Mouse (Mus musculus): ENCODE results near the gene Plxna4.
"Not testable (repeated sequence)": the region's sequence is repeated elsewhere in the genome, so short reads cannot be mapped to it uniquely, and the experiment has no call there.

Gene Plxna4

DNA sequence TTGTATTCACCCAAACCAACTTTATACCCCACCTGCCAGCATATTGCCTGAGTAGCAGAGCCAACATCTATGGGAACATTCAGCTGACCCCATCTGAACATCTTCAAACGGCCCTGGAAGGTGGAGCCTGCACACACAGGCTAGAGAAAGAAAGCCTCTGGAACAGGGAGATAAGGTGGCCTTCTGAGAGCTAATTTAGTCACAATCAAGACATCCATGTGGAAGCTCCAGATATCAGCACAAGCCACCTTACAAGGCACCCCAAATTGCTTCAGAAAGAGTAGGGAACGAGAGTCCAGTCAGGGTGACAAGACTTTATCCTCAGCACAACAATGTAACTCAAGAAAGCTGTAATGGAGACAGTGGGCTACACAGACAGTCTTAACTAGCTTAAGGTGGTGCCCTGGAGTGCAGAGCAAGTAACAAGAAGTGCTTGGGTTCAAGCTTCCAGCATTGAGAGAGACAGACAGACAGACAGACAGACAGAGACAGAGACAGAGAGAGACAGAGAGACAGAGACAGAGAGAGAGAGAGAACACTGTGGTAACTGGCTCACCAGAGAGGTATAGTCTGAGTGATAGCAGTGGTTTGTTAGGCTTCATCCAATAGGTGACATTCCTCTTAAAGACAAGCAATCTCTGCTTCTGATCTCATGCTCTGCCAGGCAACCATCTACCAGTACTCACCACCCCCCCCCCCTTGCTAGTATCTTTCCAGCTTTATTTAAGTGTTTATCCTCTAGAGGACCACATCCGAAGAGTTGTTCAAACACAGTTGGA, 53.8 kb downstream of the Plxna4 start:
- no peak for DNase-seq

DNA sequence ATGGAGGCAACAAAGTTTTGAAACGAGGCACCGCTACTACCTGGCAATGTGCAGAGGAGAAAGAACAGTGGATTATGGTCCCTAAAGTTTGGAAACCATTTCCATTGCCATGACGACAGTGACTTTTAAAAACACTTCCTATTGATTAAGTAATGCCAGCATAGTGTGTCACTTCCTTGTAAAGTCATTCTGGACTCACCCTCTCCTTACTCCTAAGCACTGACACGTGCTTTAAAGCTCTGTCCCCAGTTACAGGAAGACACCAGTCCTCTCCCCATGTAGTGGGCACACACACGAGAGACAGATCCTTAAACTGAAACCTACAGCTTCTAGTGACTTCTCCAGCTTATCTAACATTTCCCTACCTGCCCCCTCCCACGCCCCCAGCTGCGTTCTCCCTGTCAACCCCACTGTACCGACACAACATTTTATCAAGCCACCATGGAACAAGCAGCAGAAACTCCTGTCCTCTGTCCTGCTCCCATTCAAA, 59.9 kb downstream of the Plxna4 start:
- DNase-seq = no peak

DNA sequence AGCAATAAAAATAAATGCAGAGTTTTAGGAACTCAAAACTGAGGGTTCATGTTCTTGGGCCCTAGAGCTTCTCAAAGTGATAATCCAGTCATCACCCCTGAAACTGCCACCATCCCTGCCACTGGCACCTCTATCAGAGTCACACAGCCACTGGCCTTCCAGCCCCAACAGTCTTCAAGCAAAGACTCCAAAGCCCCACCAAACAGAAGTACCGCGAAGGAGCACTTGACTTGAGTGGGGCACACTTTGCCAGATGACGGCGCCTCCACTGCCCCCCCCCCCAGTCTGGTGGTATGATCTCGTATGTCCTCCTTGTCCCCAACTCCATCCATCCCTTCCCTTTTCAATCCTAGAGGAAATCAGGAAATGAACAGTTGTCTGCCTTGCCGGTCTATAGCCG, 60.5 kb downstream of the Plxna4 start:
- no peak for DNase-seq

DNA sequence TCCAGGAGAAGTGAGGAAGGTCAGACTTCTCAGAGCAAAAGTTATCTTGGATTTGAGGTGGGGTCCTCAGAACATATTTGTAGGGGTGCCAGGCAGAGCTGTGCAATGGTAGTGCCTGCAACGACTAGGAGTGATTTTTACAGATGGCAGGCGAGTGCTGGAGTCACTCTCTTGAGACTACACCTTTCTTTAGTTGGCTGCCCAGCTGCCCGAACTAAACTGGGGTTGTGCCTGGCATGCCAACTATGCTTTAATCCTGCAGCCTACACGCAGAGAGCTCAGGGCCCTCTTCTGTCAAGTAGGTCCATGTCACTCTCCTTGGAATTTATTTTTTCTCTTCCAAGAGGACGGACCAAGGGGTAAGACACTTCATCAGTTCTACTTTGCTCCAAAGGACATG, 61.2 kb downstream of the Plxna4 start:
- no peak for DNase-seq

DNA sequence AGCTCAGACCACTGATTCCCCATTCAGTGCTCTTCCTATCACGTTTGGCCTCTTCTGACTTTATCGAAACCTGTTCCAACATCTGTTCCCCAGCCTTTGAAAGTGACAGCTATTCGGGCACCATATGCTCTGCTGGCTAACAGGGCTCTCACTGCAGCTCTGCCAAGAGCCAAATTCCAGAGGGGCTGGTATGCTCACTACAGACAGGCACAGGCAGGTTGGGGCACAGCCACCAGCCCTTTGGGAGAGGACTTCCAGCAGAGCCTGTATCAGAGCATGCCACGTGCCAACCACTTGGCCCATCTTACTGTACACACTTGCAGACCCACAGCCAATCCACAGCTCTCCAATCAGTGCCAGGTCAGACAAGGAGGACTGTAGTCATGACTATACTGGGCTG, 67.9 kb downstream of the Plxna4 start:
- no peak for DNase-seq

- no peak for DNase-seq
These were observed 69.4 kb downstream of the Plxna4 start for GRCm38 (mm10) chr6:32518617-32519016.

- no peak for DNase-seq
These were observed 73.9 kb downstream of the Plxna4 start for GRCm38 (mm10) chr6:32514096-32514495.

DNA sequence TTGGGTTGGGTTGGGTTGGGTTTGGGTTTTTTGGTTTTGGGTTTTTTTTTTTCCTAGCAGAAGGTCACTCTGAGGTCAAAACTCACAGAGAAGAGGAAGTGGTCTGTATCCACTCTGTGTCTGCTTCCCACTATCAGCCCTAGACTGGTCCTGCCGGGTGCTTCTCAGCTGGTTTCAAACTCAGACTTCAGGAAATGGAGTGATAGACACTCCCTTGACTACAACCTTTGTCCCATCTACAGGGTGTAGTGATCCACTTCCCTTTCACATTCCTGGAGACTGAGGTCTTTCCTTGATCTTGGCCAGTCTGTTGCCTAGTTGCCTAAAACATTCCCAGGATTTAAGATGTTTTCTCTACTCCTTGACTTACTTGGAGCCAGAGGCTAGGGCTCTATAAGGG, 76.0 kb downstream of the Plxna4 start:
- DNase-seq = no peak

GRCm38 (mm10) chr6:32510924-32511323, 77.1 kb downstream of the Plxna4 start:
- DNase-seq = no peak

DNA sequence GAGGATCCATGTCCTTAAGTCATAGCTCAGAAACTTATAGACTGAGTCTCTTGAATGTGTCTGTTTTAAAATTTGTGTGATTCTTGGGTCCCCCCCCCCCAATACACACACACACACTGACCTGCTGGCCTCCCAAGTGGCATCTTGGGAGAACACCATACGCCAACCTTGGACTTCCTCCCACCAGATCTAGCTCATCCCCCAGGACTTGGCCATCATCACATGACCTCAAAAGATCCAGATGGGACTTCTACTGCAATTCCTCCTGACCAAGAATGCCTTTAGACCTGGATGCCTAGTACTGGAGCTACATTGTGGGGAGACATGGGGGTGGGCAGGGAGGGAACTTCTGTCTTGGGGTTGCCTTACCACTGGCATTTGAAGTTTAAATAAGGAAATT, 77.5 kb downstream of the Plxna4 start:
- no peak for DNase-seq

DNA sequence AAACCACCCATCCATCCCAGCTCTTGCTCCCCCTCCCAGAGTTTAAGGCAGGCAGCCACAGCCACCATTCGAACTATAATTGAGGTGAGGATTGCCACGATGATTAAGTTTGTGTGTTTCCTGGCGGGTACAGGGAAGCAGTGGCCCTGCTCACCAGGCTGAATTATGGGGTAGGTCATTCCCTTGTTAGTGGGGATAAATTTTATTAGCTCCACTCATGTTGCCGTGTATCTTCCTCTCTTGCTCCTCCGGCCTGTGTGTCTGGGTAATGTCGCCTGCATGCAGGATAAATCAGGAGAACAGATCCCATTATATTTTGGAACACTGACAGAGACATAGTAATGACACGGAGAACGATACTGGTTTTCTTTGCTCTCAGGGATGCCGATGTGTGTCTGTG, 78.9 kb downstream of the Plxna4 start:
- no peak for DNase-seq

GRCm38 (mm10) chr6:32504963-32505362, 83.0 kb downstream of the Plxna4 start:
- DNase-seq = no peak

- not testable (repeated sequence) for DNase-seq
These were observed 86.8 kb downstream of the Plxna4 start for GRCm38 (mm10) chr6:32501186-32501585.

DNA sequence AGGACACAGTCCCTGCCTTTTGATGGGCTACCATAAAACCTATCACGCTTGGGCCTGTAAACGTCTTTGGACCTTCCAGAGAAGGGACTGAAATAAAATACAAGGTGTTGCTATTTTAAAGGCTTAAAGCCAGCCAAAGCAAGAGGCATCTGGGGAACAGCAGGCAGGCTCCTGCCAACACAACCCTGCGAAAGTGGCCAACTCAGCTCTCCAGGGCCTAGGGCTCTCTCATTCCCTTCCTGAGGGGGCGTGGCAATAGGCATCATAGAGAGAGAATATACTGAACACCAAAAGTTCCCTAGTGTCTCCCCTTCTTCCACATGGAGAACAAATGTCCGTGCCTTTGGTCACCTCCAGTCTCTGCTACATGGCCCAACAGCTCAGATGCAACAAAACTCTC, 89.9 kb downstream of the Plxna4 start:
- no peak for DNase-seq

DNA sequence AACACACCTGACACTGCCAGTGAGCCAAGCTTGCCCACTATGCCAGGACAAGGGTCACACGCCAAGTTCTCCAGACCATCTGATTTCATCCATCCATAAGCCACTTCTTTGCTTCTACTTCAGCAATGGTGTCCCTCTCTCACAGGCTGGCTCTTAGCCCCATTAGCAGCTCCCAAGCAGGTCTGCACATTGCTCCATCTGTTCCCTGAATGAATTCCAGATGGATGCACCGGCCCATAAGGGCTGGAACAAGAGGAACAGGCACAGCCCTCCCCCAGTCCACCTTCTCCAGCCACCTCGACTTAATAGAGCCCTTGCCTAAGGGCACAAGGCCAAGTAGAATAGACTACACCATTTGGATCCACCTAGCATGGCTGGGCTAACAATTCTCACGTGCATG, 91.9 kb downstream of the Plxna4 start:
- no peak for DNase-seq

- DNase-seq = no peak
These were observed 92.5 kb downstream of the Plxna4 start for GRCm38 (mm10) chr6:32495532-32495931.

DNA sequence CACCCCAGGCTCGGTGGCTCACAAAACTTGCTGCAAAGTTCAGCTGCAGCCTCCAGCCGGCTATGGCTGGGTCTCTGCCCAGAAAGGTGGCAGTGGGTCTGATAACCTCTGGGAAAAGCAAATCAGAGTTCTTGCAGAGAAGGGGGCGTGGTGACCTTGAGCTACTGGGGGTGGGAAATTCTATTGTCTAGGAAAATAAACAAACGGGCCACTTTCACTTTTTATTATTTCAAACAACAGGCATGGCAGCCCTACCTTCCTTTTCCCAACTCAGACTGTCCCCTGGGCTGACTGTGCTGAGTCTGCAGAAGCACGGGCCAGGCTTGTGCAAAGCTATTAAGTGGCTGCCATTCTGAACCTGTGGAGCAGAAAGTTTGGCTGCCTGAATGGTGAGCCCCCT, 94.4 kb downstream of the Plxna4 start:
- DNase-seq = no peak

DNA sequence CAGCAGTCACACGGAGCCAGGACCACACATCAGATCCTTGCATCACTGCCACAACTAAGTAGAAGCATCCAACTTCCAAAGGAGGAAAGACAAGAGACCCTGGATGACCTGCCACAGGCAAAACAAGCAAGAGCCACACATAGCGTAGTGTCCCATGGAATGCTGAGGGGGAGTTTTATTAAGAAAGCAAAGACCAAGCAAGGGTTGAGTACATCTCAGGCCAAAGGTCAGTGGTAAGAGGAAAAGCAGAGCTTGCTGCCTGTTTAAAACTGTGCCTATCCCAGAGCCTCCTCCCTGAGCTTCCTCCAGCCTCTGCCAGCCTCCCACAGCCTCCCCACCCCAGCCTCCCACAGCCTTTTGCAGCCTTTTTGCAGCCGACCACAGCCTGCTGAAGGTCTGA, 100.9 kb downstream of the Plxna4 start:
- no peak for DNase-seq

- DNase-seq = no peak
These were observed 105.5 kb downstream of the Plxna4 start for GRCm38 (mm10) chr6:32482469-32482868.

GRCm38 (mm10) chr6:32480741-32481140, 107.3 kb downstream of the Plxna4 start:
- DNase-seq = no peak

DNA sequence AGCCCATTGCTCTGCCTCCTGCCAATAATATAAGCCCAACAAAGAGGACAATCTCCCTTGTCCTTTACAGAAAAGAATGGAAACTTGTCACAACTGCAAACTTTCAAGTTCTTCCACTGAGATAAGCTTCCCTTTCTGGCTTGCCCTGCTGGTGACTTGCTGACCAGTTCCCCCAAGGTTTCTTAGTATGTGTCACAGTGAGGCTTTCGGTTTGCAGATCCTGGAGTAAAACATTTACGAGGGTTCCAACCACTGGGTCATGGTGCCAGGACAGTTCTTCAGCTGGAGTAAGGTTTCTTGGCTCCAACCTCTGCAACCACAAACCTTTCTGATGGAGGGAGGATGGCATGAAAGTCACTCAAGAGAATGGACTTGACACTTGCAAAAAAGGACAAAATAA, 108.2 kb downstream of the Plxna4 start:
- no peak for DNase-seq

DNA sequence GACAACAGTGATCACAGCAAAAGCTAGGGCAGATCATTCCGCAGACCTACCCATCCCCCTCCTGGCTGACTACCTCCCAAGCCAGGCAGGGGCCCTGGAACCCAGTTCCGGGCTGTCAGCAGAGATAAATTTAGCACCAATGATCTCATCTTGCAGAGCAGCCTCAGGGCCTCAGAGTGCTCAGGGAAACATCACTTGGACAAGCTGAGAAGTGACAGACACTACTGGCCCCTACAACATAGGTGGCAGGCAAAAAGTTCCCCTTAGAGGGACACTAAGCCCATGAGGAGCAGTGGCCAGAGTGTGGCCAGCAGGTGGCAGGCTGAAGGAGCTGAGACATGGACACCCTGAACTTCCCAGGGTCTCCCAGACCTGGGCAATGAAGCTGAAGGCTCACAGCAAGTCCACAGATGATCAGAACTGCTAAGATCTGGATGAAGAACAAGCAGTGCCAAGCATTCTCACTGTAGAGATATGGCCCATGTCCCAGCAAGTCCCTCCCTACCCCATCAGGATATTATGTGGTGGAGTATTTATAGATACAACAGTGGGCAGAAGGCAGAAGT, 108.7 kb downstream of the Plxna4 start:
- DNase-seq = peak; percentile 43

DNA sequence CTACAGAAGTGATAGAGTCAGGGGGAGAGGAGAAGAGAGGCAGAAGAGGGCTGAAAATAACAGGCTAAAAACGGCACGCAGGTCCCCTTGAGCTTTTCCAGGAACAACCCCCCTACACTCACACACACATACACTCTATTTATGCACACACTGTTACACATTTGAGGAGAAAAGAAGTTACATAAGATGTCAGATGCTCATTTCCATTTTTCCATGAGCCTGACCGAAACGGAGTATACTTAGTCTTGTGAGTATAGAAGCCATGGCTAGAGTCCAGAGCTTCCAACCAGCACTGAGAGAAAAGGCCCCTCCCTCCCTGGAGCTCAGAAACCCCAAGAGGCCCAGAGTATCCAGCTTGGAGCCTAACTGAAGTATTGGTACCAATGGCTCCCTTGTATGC, 112.0 kb downstream of the Plxna4 start:
- DNase-seq = no peak

DNA sequence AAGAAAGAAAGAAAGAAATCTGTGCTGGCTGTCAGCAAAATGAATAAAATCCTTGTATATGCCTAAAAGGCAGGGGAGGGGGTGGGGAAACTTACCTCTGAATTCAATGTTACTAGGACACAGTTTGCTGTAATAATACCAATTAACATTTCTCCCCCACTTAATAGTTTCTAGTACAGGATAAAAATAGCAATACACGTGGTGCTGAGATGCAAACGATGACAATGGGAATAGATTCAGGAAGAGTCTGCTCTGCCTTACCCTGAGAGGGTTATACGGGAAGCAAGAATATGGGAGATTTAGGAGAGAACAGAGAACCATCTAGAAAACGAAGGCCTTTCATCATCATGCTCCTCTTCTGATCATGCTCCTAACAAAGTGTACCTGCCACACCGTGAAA, 115.9 kb downstream of the Plxna4 start:
- DNase-seq = no peak

DNA sequence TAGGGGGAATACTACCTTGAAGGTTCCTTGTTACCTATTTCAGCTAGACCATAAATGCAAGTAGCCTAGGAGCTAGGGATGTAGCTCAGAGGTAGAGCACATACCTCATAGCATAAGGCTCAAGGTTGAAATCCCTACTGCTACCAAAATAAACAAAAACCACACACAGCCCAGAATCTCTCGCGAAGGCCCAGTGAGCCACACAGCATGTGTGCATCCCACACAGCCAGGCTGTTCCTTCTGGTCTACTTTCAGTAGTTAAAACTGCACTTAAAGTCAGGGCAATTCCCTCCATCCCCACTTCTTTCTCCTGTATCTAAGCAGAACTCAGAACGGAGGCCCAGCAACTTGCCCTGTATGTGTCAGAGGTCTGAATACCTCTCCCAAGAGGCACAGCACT, 116.4 kb downstream of the Plxna4 start:
- DNase-seq = no peak

Measured in thymus, postnatal 4 days (tissue).